ENCODE assay signal across 9 mouse cellular contexts in genomic region chr1:21460941-21461689, GRCm38 (mm10).
DNase-seq lines count a peak whose midpoint lies in the region; ATAC-seq lines count a peak whose summit lies in the region.
"Had no signal": no experiment of that assay in that cellular context is flagged by ENCODE, and none has a peak within 500 bp of the region (broad histone marks: within the 10 kb centered on the region; RNA-seq: fewer than 3 reads in every experiment).

No protein-coding gene starts in this region.

- no peaks in the 10 kb centered on the region for H3K36me3 ChIP-seq in midbrain, embryonic 15.5 days (replicated peaks)

- H3K9me3 ChIP-seq in midbrain, embryonic 15.5 days = no peaks in the 10 kb centered on the region

- peak overlapping the region; percentile 39 for H3K4me2 ChIP-seq in midbrain, embryonic 15.5 days

- ATAC-seq in inflammation-experienced regulatory T-cells, adult 6 months = peak; percentile 81
- ATAC-seq in midbrain, embryonic 15.5 days (replicated peaks) = peak; percentile 93

- no peak overlapping the region for H3K27ac ChIP-seq in midbrain, embryonic 15.5 days

- H3K9ac ChIP-seq in midbrain, embryonic 15.5 days = no peak overlapping the region

- no peaks in the 10 kb centered on the region; the same call in 1 of the 2 replicates for H3K4me1 ChIP-seq in midbrain, embryonic 15.5 days

- peak; percentile 86 for DNase-seq in heart, adult 11 months
- DNase-seq in heart, adult 9 months (ENCODE audit: low spot score in 2 of 2) = no peak
- peak; percentile 28 for DNase-seq in cerebellum, adult 9-10 months
- peak; percentile 31 to 73 for DNase-seq in frontal cortex, adult 2 months (ENCODE audit: extremely low spot score in 1 of 2, low spot score in 1 of 2)
- peak; percentile 40 to 49 for DNase-seq in left cerebral cortex, postnatal 36 days (ENCODE audit: low spot score in 2 of 2)
- DNase-seq in spleen, postnatal 14 days (ENCODE audit: low spot score in 2 of 2) = peak; percentile 11 to 51

- H3K4me3 ChIP-seq in midbrain, embryonic 15.5 days = peak overlapping the region; percentile 19; the same call in 1 of the 2 replicates
- H3K4me3 ChIP-seq: myocyte had no signal

- H3K27me3 ChIP-seq in midbrain, embryonic 15.5 days (replicated peaks) = no peaks in the 10 kb centered on the region

- intact Hi-C loops in left cerebral cortex, postnatal 36 days (cut with DNase I) = loop anchor here (2.0 kb wide), 1 partner anchor 506 kb away; no protein-coding TSS in a partner anchor

- 40% methylated on average over 18 of the region's 18 CpGs for WGBS in midbrain, embryonic 15.5 days

Comparison
In these comparisons a context has a peak if more than half of its experiments do, and no peak if none do; other contexts are left out.
1. DNase-seq: peak in heart, adult 11 months (single experiment), cerebellum, adult 9-10 months (single experiment), frontal cortex, adult 2 months (2 of 2), left cerebral cortex, postnatal 36 days (2 of 2) and spleen, postnatal 14 days (2 of 2); none in heart, adult 9 months (0 of 2).